Mouse (Mus musculus) heart, adult 11 months (tissue): ENCODE measurements around the gene Smad3.
A peak's percentile ranks its signal among the peaks of the same experiment; 100 is the strongest.

Source experiments
- DNase-seq: peaks from one replicate; pipeline ENCODE4 v3.0.0; 2022

Smad3 gene

GRCm38 (mm10) chr9:63660061-63660460, 97.7 kb downstream of the Smad3 start:
- no peak for DNase-seq

GRCm38 (mm10) chr9:63658970-63659371, 98.8 kb downstream of the Smad3 start:
- peak; percentile 93 for DNase-seq

GRCm38 (mm10) chr9:63658436-63658835, 99.4 kb downstream of the Smad3 start:
- DNase-seq: no peak

- peak; percentile 92 for DNase-seq
Observed at GRCm38 (mm10) chr9:63657167-63657566, 100.6 kb downstream of the Smad3 start.

DNA sequence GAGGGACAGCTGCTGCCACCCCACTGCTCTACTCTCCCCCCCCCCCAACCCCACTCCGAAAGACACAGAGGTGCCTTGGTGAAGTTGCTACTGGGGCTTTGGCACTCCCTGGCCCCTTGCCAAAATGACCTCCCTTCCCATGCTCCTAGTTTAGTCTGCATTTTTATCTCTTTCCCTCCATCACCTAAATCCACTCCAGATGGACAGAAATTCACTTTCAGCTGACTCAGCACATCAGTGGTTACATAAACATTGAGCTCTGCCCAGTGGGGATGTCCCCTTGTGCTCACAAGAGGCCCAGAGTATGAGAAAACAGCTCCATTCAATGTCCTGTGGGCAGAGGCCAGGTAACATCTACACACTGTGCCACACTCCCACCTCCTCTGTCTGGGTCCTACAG, 102.7 kb downstream of the Smad3 start:
- no peak for DNase-seq

DNA sequence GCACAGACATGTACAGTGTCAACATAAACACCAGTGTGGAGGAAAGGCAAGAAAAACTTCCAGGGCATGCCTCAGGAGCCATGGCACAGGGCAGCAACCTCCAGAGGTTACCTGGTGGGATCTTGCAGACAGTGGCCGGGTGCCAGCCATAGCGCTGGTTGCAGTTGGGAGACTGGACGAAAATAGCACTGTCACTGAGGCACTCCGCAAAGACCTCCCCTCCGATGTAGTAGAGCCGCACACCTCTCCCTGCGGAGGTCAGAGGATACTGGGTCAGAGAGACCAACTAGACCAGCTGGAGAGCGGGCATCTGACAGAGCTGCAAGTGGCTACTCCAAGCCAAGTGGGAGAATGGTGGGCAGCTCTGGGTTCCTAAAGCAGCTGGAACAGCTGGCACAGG, 103.2 kb downstream of the Smad3 start:
- peak; percentile 93 for DNase-seq

DNA sequence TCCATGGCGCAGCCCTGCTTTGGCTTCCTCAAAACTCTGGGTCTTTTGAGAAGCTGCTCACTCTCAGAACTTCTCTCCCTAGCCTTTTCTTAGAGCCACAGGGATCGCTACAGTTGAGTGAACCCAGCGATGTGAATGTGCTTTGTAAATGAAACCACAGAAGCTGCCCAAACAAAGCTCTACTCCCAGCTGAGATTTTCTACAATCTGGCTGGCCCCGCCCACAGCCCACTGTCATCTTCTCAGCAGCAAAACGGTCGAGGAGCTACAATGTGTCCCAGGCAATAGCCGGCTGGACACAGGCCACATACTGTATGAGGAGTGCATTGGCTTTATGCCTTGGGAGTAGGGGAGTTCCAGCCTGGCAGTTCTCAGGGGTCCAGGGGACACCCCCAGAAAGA, 104.1 kb downstream of the Smad3 start:
- peak; percentile 92 for DNase-seq

GRCm38 (mm10) chr9:63651594-63651993, 106.2 kb downstream of the Smad3 start:
- DNase-seq: peak; percentile 95

- DNase-seq: peak; percentile 97
Observed at GRCm38 (mm10) chr9:63650905-63651304, 106.9 kb downstream of the Smad3 start.

- DNase-seq: peak; percentile 93
Observed at GRCm38 (mm10) chr9:63649841-63650545, 107.8 kb downstream of the Smad3 start.

DNA sequence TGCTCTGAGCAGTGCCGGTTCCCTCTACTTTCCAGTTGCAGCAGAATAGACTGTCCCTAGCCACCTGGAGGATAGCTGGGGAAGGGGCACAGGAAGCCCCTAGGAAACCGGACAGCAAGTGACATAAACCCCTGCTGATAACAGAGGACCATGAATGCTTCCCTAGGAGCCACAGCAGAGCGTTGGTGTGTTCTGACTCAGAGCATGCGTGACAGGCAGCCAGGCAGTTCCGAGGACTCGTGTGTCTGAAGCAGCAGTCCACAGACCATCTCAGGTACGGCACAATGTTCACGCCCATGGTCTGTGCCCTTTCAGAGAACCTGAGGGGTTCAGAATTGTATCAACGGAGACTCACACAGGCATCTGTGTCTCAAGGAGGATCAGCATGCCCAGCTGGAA, 109.3 kb downstream of the Smad3 start:
- DNase-seq: no peak

DNA sequence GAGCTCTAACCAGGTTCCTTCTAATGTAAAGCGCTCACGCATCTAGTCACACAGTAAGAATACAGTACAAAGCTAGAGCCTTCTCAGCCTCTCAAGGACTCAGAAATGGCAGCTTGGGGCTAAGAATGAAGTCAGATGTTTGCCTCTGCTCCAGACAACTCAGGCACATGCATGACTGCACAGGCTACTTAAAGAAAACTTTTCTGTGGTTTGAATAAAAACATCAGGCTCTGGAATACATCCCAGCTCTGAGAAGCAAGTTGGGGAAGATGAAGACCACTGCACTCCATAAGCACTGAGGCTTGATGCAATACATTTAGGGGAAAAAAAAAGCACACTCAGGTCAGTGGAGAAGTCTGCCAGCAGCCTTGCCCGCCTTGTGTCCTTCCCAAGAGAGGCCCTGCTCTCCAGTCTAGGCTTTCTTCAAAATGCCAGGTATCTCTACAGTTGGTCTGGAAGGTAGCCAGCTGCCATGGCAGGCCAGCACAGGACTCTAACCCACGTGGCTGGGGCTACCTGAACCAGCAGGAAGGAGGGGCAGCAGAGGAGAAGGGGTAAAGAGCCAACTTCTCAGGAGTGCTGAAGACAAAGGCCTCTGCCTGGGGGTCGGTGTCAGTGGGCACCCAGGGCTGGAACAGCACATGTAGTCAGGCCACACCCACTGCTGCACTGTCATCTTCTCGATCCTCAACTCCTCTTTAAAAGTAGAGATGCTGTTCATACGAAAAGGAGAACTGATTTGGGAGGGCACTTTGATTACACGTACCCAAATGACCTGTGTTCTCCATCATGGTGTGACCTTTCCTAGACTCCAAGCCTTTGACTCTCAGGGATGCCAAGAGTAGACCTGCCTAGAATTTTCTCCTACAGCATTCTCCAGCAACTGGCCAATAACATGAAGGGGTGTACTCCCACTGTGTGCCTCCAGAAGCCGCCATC, 109.9 kb downstream of the Smad3 start:
- DNase-seq: no peak

DNA sequence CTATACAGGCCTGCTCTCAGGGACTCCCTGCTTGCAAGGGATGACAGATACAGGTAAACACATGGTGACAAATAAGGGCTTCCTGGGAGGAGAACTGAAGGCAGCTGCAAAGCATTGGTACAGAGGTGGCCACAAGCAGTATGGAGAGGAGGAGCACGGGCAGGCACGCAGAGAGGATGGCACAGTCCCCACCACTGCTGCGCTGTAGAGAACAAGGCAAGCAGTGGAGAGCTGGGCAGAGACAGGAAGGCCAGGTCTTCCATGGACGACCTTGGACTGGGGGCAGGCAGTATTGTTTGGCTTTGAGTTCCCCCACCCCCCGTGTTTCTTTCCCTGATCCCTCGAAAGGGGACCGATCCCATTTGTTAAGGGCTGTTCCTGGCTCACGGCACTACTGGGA, 112.7 kb downstream of the Smad3 start:
- no peak for DNase-seq

- DNase-seq: no peak
Observed at GRCm38 (mm10) chr9:63644011-63644410, 113.8 kb downstream of the Smad3 start.

DNA sequence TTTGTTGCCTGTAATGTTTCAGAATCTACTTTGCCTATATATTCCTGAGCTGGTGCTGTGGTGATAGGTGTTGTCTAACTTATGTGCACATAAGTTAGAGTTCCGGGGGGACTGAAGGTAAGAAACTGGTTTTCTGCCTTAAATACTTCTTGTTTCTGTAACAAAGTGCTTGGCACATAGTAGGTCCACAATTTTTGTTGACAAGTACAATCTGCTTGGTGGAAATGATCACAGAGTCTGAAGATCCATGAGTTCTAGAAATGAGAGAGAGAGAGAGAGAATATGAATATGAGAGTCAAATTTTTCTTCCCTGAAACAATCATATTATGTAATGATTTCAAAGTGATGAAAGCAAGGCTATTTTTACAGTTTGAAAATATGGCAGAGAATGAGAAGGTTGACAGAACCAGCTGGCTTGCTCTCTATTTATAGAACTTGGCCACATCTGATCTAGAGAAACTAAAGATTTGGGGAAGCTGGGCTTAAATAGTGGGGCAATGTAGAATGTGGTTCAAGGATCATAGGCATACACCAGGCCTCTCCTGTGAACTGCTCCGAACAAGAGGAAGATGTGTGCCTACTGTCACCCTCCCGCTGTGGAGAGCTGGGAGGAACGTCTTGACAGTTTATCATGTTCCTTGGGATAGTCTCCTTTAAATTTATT, 115.7 kb downstream of the Smad3 start:
- DNase-seq: no peak

- no peak for DNase-seq
Observed at GRCm38 (mm10) chr9:63636113-63636512, 121.7 kb downstream of the Smad3 start.

GRCm38 (mm10) chr9:63633334-63633733, 124.5 kb downstream of the Smad3 start:
- no peak for DNase-seq

DNA sequence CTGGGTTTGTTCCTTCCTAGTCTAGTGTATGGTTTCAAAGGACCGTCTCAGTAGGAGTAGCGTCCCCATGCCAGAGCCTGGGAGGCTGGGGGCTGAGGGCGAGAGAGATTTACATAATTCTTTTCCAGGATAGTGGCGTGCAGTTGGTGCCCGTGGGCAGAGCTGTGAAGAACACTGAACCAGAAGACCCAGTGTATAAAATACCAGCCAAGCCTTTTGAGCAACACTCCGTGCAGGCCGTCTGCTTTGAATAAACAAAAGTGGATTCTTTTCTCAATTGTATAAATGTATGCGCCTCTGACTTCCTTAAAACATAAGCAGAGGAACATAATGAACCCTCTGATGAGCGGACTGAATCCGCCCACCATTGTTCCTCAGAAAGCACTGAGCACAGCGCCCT, 124.9 kb downstream of the Smad3 start:
- DNase-seq: no peak

DNA sequence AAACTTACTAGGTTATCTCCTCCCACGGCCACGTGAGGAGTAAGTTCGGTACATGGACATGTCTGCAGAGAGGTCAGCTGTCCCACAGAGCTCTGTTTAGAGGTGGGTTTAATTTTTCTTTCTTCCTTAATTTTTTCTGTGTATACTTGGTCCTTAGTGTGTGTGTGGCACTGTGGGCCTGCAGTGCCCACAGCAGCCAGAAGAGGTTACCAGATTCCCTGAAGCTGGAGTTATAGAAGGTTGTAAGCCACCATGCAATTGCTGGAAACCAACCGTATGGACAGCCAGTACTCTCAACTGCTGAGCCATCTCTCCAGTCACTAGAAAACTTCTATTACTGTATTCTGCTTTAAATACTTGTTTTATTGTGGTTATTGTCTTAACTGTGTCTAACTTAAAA, 125.7 kb downstream of the Smad3 start:
- DNase-seq: no peak

- DNase-seq: no peak
Observed at GRCm38 (mm10) chr9:63625090-63625756, 132.6 kb downstream of the Smad3 start.

DNA sequence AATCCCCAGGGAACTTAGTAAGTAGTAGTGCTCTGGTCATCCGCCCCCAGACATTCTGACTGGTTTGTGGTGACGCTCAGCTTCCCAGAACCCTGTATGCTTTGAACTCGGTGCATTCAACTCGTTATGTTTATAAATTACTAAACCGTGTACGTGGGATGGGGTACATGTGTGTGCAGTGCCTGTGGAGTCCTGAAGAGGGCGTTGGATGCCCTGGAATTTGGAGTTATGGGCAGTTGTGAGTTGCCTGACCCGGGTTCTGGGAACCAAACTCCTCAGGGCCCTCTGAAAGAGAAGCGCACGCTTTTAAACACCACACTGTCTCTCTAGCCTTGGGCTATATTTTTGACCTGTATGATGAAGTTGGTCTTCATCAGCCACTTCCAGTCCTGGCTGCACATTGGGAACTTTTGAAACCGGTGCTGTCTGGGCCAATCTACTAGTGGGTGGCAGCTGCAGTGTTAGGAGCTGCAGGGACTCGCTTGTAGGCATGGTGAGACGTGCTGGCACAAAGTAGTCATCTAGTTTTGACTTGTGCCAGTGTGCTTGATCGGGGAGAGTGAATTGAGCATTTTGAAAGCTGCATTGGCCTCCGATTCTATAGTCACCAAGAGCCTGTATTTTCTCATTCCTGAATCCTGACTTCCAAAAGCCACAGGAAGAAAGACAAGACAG, 133.8 kb downstream of the Smad3 start:
- DNase-seq: no peak

DNA sequence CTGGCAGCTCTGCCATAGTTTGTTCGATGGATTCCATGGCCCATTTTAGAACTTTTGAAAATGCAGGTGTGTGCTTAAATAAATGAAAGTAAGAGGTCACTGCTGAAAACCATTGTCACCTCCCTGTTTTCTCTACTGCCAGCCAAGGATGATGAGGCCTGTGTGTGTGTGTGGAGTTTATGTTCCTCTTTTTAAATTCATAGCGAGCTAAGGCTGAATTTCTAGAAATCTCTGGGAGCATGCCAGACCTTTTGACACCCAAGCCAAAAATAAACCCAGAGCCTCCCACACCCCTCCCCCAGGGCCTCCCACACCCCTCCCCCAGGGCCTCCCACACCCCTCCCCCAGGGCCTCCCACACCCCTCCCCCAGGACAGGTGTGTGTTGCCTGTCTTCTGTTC, 139.8 kb downstream of the Smad3 start:
- DNase-seq: no peak
